Mouse (Mus musculus): ENCODE measurements around the gene Npcd. TPM values are rescaled to one million over a fixed set of nuclear protein-coding genes. Genes with fewer than 3 reads are reported as not detected.

Npcd gene
- polyA plus RNA-seq, 1 experiment from 2014 or later = 0.77 TPM

GRCm38 (mm10) chr15:79742706-79743023, 91.4 kb downstream of the Npcd start:
- Histone ChIP-seq H3K27ac (ENCODE audit: low read length) (no peak overlapping the region), H3K9ac (replicated peaks; ENCODE audit: low read depth, low read length) (peak overlapping the region; percentile 57), H3K27me3 (ENCODE audit: control insufficient read depth, insufficient read depth, low read length) (no peaks in the 10 kb centered on the region), H3K36me3 (ENCODE audit: control insufficient read depth, insufficient read depth, low read length) (peaks cover 11% of the 10 kb centered on the region), H3K4me1 (ENCODE audit: control insufficient read depth, insufficient read depth, low read length) (peaks cover 17% of the 10 kb centered on the region), H3K9me3 (ENCODE audit: control insufficient read depth, low read depth, low read length) (no peaks in the 10 kb centered on the region), H3K4me3 (ENCODE audit: low read depth, low read length) (peak overlapping the region; percentile 72), H3K4me2 (replicated peaks; ENCODE audit: low read depth, low read length) (peak overlapping the region; percentile 73)
- 0% methylated on average over 23 of the region's 23 CpGs for WGBS
- no peak for ATAC-seq (ENCODE audit: insufficient number of reproducible peaks, insufficient read depth, low FRiP score, low read depth)

GRCm38 (mm10) chr15:79741921-79742705, 91.9 kb downstream of the Npcd start, which contains the start of gene Sun2:
Gene Sun2 (minus strand): TSS chr15:79742536.
- ATAC-seq (ENCODE audit: insufficient number of reproducible peaks, insufficient read depth, low FRiP score, low read depth) = peak; percentile 92
- H3K9me3 ChIP-seq (ENCODE audit: control insufficient read depth, low read depth, low read length) = no peaks in the 10 kb centered on the region
- H3K36me3 ChIP-seq (ENCODE audit: control insufficient read depth, insufficient read depth, low read length) = peaks cover 17% of the 10 kb centered on the region
- H3K27ac ChIP-seq (ENCODE audit: low read length) = peak within 1 kb of the TSS; percentile 27; the same call in 1 of the 2 replicates
- H3K27me3 ChIP-seq (ENCODE audit: control insufficient read depth, insufficient read depth, low read length) = no peaks in the 10 kb centered on the region
- peak within 1 kb of the TSS; percentile 73 for H3K4me2 ChIP-seq (replicated peaks; ENCODE audit: low read depth, low read length)
- H3K4me3 ChIP-seq (ENCODE audit: low read depth, low read length) = peak within 1 kb of the TSS; percentile 72
- H3K4me1 ChIP-seq (ENCODE audit: control insufficient read depth, insufficient read depth, low read length) = peaks cover 17% of the 10 kb centered on the region
- peak within 1 kb of the TSS; percentile 57 for H3K9ac ChIP-seq (replicated peaks; ENCODE audit: low read depth, low read length)
- WGBS = under 1% methylated on average over 93 of the region's 93 CpGs

- H3K27me3 ChIP-seq (ENCODE audit: control insufficient read depth, insufficient read depth, low read length) = no peaks in the 10 kb centered on the region
- peak overlapping the region; percentile 57 for H3K9ac ChIP-seq (replicated peaks; ENCODE audit: low read depth, low read length)
- WGBS = 16% methylated on average over 14 of the region's 14 CpGs
- 0 out of 2 replicates have a peak overlapping the region, but pooled peaks have one; percentile 6 for H3K27ac ChIP-seq (ENCODE audit: low read length)
- no peaks in the 10 kb centered on the region for H3K9me3 ChIP-seq (ENCODE audit: control insufficient read depth, low read depth, low read length)
- peaks cover 25% of the 10 kb centered on the region for H3K36me3 ChIP-seq (ENCODE audit: control insufficient read depth, insufficient read depth, low read length)
- peaks cover 17% of the 10 kb centered on the region for H3K4me1 ChIP-seq (ENCODE audit: control insufficient read depth, insufficient read depth, low read length)
- peak overlapping the region; percentile 73 for H3K4me2 ChIP-seq (replicated peaks; ENCODE audit: low read depth, low read length)
- no peak for ATAC-seq (ENCODE audit: insufficient number of reproducible peaks, insufficient read depth, low FRiP score, low read depth)
- H3K4me3 ChIP-seq (ENCODE audit: low read depth, low read length) = peak overlapping the region; percentile 72
These were observed 92.7 kb downstream of the Npcd start for GRCm38 (mm10) chr15:79741173-79741858.

- Histone ChIP-seq H3K4me1 (ENCODE audit: control insufficient read depth, insufficient read depth, low read length) (peaks cover 17% of the 10 kb centered on the region), H3K9me3 (ENCODE audit: control insufficient read depth, low read depth, low read length) (no peaks in the 10 kb centered on the region), H3K27ac (ENCODE audit: low read length) (no peak overlapping the region), H3K9ac (replicated peaks; ENCODE audit: low read depth, low read length) (no peak overlapping the region), H3K4me3 (ENCODE audit: low read depth, low read length) (0 out of 2 replicates have a peak overlapping the region, but pooled peaks have one; percentile 72), H3K4me2 (replicated peaks; ENCODE audit: low read depth, low read length) (peak overlapping the region; percentile 73; the same call in 1 of the 2 replicates), H3K36me3 (ENCODE audit: control insufficient read depth, insufficient read depth, low read length) (peaks cover 28% of the 10 kb centered on the region), H3K27me3 (ENCODE audit: control insufficient read depth, insufficient read depth, low read length) (no peaks in the 10 kb centered on the region)
- no peak for ATAC-seq (ENCODE audit: insufficient number of reproducible peaks, insufficient read depth, low FRiP score, low read depth)
- WGBS = 62% methylated on average over 3 of the region's 3 CpGs
These were observed 93.3 kb downstream of the Npcd start for GRCm38 (mm10) chr15:79740739-79741138.

Other genes with a start within 250 kb of the Npcd start
- 2.8 and 3.8 TPM in 2 replicates for gene Dmc1, start 229.1 kb downstream of the Npcd start, polyA plus RNA-seq (2014; fragmentation: Nextera tagmentation; extraction: Ambion mirVana)
- gene Fam227a, start 175.3 kb downstream of the Npcd start, polyA plus RNA-seq (2014; fragmentation: Nextera tagmentation; extraction: Ambion mirVana) = 1.6 and 3.0 TPM in 2 replicates
- 45.0 and 49.5 TPM in 2 replicates for gene Cby1, start 175.0 kb downstream of the Npcd start, polyA plus RNA-seq (2014; fragmentation: Nextera tagmentation; extraction: Ambion mirVana)
- 236 and 237 TPM in 2 replicates for gene Tomm22, start 163.4 kb downstream of the Npcd start, polyA plus RNA-seq (2014; fragmentation: Nextera tagmentation; extraction: Ambion mirVana)
- gene Josd1, start 146.3 kb downstream of the Npcd start, polyA plus RNA-seq (2014; fragmentation: Nextera tagmentation; extraction: Ambion mirVana) = 15.3 and 16.0 TPM in 2 replicates
- gene Gtpbp1, start 143.4 kb downstream of the Npcd start, polyA plus RNA-seq (2014; fragmentation: Nextera tagmentation; extraction: Ambion mirVana) = 24.7 and 27.2 TPM in 2 replicates
- gene Sun2, start 91.7 kb downstream of the Npcd start, polyA plus RNA-seq (2014; fragmentation: Nextera tagmentation; extraction: Ambion mirVana) = 5.7 and 6.8 TPM in 2 replicates
- gene Dnal4, start 56.4 kb downstream of the Npcd start, polyA plus RNA-seq (2014; fragmentation: Nextera tagmentation; extraction: Ambion mirVana) = 58.1 and 60.7 TPM in 2 replicates
- gene Nptxr, start 29.5 kb downstream of the Npcd start, polyA plus RNA-seq (2014; fragmentation: Nextera tagmentation; extraction: Ambion mirVana) = 2.6 and 2.7 TPM in 2 replicates
- gene Cbx6, start 451 bp upstream of the Npcd start, polyA plus RNA-seq (2014; fragmentation: Nextera tagmentation; extraction: Ambion mirVana) = 38.7 and 40.4 TPM in 2 replicates
- 17.4 and 18.4 TPM in 2 replicates for gene Apobec3, start 57.4 kb upstream of the Npcd start, polyA plus RNA-seq (2014; fragmentation: Nextera tagmentation; extraction: Ambion mirVana)
- 5.0 and 5.8 TPM in 2 replicates for gene Cbx7, start 136.9 kb upstream of the Npcd start, polyA plus RNA-seq (2014; fragmentation: Nextera tagmentation; extraction: Ambion mirVana)
- gene Pdgfb, start 180.7 kb upstream of the Npcd start, polyA plus RNA-seq (2014; fragmentation: Nextera tagmentation; extraction: Ambion mirVana) = 5.0 and 6.2 TPM in 2 replicates